Mouse (Mus musculus): Measurements from ENCODE around the gene Ccno.

Ccno gene

GRCm38 (mm10) chr13:112987532-112987943, at the start of gene Ccno:
Gene Ccno (plus strand): TSS chr13:112987802.
- DNase-seq (ENCODE audit: low read depth, low spot score): no peak

GRCm38 (mm10) chr13:112938130-112938529, 49.5 kb upstream of the Ccno start:
- DNase-seq (ENCODE audit: low read depth, low spot score): no peak

- DNase-seq (ENCODE audit: low read depth, low spot score): no peak
Measured at GRCm38 (mm10) chr13:112941879-112942330, 45.7 kb upstream of the Ccno start.

- DNase-seq (ENCODE audit: low read depth, low spot score): no peak
Measured at GRCm38 (mm10) chr13:112945312-112945711, 42.3 kb upstream of the Ccno start.

- DNase-seq (ENCODE audit: low read depth, low spot score): no peak
Measured at GRCm38 (mm10) chr13:112945900-112946299, 41.7 kb upstream of the Ccno start.

- no peak for DNase-seq (ENCODE audit: low read depth, low spot score)
Measured at GRCm38 (mm10) chr13:112954067-112954466, 33.5 kb upstream of the Ccno start.

- DNase-seq (ENCODE audit: low read depth, low spot score): no peak
Measured at GRCm38 (mm10) chr13:112963081-112963480, 24.5 kb upstream of the Ccno start.

- no peak for DNase-seq (ENCODE audit: low read depth, low spot score)
Measured at GRCm38 (mm10) chr13:112964421-112964820, 23.2 kb upstream of the Ccno start.

- no peak for DNase-seq (ENCODE audit: low read depth, low spot score)
Measured at GRCm38 (mm10) chr13:112967267-112967666, 20.3 kb upstream of the Ccno start.

- no peak for DNase-seq (ENCODE audit: low read depth, low spot score)
Measured at GRCm38 (mm10) chr13:112976720-112977119, 10.9 kb upstream of the Ccno start.

GRCm38 (mm10) chr13:112985605-112986450, 1.8 kb upstream of the Ccno start:
- DNase-seq (ENCODE audit: low read depth, low spot score): no peak

- no peak for DNase-seq (ENCODE audit: low read depth, low spot score)
Measured at GRCm38 (mm10) chr13:112986451-112986950, 1.1 kb upstream of the Ccno start.

GRCm38 (mm10) chr13:112987991-112988390, 389 bp downstream of the Ccno start:
- DNase-seq (ENCODE audit: low read depth, low spot score): no peak

GRCm38 (mm10) chr13:112988866-112989265, 1.3 kb downstream of the Ccno start:
- DNase-seq (ENCODE audit: low read depth, low spot score): no peak

GRCm38 (mm10) chr13:112989541-112989940, 1.9 kb downstream of the Ccno start:
- no peak for DNase-seq (ENCODE audit: low read depth, low spot score)

- DNase-seq (ENCODE audit: low read depth, low spot score): no peak
Measured at GRCm38 (mm10) chr13:112990346-112990745, 2.7 kb downstream of the Ccno start.

- DNase-seq (ENCODE audit: low read depth, low spot score): no peak
Measured at GRCm38 (mm10) chr13:112993531-112994152, 6.0 kb downstream of the Ccno start, which contains the start of gene Mcidas. Gene Mcidas (plus strand): TSS chr13:112993845.

GRCm38 (mm10) chr13:112994191-112994590, 6.6 kb downstream of the Ccno start:
- DNase-seq (ENCODE audit: low read depth, low spot score): no peak

- DNase-seq (ENCODE audit: low read depth, low spot score): no peak
Measured at GRCm38 (mm10) chr13:112996407-112996806, 8.8 kb downstream of the Ccno start.

- DNase-seq (ENCODE audit: low read depth, low spot score): no peak
Measured at GRCm38 (mm10) chr13:112997369-112997768, 9.8 kb downstream of the Ccno start.

- no peak for DNase-seq (ENCODE audit: low read depth, low spot score)
Measured at GRCm38 (mm10) chr13:112998427-112999201, 11.0 kb downstream of the Ccno start.

GRCm38 (mm10) chr13:113000090-113000489, 12.5 kb downstream of the Ccno start:
- no peak for DNase-seq (ENCODE audit: low read depth, low spot score)

All from c-Kit-negative CD71-positive TER-119-positive erythroid progenitor cells, embryonic 14.5 days (primary cell).